Mouse (Mus musculus) heart, adult 2 months (tissue): ENCODE results near the gene Reln.

Source experiments
- CTCF ChIP-seq: fragments of 200-600 bp; IDR thresholded peaks from 2 replicates; pipeline ENCODE4 v1.8.1; 2022; ENCODE audit warnings: antibody characterized with exemption, mild to moderate bottlenecking, moderate library complexity
- EP300 ChIP-seq: fragments of 200-500 bp; IDR thresholded peaks from 2 replicates; pipeline ENCODE4 v1.6.1; 2011; ENCODE audit warnings: low read depth, low read length, control low read depth; ENCODE audit not compliant: insufficient read depth
- POLR2A ChIP-seq: fragments of 200-500 bp; IDR thresholded peaks from 2 replicates; pipeline ENCODE4 v1.6.1; 2011; ENCODE audit warnings: mild to moderate bottlenecking, low read depth, low read length, control low read depth; ENCODE audit not compliant: insufficient read depth

DNA sequence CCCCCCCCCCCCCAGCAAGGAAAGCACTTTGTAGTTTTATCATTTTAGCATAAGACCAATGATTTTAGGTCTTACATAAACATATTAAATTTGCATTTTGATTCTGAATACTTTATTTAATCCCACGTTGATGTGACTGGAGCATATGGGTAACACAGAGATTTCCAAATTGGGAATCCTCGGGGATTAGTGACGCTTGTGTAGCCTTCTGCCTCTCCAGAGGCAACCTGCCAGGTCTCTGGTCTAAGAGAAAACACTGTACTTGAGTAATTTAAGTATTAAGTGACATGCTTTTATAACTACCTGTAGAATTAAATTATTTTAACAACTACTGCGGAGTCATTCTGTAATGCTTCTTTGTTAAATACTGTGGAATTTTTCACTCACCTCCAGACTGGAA is 59.1 kb downstream of the Reln start:
- no peak for TF ChIP-seq CTCF
- TF ChIP-seq POLR2A, result no peak
- no peak for TF ChIP-seq EP300
